Mouse (Mus musculus) layer of hippocampus, adult 11-12 months (tissue): ENCODE measurements around the gene 2700097O09Rik.
"Not testable (repeated sequence)": the region's sequence is repeated elsewhere in the genome, so short reads cannot be mapped to it uniquely, and the experiment has no call there.

ENCODE experiments used
- DNase-seq: peaks from one replicate; pipeline ENCODE4 v3.0.0; 2022; ENCODE audit warnings: low spot score

Gene 2700097O09Rik

DNA sequence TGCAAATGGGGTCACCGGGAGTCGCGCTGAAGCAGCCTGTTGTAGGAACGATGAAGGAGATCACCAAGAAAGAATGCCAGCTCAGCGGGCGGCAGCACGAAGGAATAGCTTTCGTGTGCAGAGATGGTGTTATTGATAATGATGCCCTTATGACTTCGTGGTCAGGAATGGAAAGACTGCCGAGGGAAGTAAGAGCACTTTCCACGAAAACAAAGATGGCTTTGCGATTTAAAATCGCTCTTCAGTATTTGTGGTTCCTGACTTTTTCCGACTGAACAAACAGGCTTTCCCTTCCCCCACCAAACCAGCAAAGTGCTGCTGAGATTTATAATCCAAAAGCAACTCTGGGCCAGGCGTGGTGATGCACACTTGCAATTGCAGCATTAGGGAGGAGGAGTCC, 38.9 kb downstream of the 2700097O09Rik start:
- no peak for DNase-seq

DNA sequence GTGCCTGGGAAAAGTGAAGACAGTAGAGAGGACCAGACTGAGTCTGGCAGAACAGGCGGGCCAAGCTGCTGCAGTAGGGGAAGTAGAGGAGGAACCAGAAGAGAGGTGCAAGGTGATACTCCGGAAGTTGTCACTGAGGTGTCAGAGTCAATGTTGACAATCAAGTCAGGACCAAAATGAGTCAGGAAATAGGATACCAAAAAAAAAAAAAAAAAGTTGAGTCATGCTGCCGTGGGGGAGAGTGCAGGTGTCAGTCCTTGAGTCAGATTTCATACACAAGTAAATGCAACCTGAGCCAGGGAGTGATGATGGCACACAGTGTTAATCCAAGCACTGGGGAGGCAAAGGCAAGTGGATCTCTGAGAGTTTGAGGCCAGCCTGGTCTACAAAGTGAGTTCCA, 52.8 kb downstream of the 2700097O09Rik start:
- no peak for DNase-seq

DNA sequence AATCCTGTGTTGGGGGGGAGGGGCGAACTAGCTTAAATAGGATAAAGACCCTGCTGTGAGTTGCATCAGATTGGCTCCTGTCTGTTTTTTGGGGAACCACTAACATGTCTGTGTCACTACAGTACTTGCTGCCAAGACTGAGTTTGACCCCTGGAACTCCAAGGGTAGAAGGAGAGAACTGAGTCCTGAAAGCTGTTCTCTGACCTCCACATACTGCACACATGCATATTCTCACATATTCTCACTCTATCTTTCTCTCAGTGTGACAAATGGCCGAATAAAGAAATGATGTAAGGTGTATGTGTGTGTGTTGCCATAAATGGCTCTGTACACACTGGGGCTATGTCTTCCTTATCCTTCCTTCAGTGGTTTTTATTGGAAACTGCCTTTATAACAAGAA, 56.6 kb downstream of the 2700097O09Rik start:
- no peak for DNase-seq

DNA sequence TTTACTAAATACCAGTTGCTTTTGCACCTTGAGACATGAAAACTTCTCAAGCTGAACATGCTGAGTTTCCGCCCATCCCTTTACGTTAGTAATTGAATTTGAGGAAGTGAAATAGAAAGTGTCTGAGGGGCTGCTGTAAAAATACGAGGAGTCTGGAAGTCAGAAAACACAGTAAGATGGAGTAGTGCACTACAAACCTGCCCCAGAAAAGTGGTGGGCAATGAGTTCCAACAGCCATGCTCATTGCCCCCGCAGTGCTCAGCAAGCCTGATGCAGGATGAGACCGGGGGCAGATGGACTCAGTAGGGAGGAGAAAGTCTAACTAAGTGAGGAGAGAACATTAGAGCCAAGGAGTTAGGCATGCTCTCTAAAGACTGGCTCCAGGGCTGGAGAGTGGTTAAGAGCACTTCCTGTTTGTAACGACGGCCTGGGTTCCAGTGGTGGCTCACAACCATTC, 60.5 kb downstream of the 2700097O09Rik start:
- DNase-seq = no peak

DNA sequence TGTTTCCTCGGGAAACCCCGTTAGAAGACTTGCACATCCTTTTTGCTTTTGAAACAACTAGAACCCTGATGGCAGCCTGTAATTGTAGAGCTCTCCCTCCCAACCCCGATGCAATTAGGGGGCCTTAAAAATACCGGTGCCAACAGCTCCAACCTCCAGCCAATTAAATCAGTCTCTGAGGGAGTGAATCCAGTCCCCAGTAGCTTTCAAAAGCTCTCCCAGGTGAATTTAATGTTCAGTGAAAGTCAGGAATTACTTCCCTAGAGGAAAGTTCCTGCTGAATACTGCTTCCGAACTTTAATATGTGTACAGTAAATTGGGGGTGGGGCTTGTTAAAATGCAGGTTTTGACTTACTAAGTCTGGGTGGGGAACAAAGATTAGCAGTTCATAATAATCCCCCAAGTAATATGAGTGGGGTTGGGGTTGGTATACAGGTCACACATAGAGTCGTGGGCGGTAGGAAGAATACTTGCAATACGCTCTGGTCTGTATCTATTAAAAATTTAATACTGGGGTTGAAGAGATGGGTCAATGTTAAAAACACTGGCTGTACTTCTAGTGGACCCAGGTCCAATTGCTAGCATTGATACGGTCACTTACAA, 62.7 kb downstream of the 2700097O09Rik start:
- no peak for DNase-seq

DNA sequence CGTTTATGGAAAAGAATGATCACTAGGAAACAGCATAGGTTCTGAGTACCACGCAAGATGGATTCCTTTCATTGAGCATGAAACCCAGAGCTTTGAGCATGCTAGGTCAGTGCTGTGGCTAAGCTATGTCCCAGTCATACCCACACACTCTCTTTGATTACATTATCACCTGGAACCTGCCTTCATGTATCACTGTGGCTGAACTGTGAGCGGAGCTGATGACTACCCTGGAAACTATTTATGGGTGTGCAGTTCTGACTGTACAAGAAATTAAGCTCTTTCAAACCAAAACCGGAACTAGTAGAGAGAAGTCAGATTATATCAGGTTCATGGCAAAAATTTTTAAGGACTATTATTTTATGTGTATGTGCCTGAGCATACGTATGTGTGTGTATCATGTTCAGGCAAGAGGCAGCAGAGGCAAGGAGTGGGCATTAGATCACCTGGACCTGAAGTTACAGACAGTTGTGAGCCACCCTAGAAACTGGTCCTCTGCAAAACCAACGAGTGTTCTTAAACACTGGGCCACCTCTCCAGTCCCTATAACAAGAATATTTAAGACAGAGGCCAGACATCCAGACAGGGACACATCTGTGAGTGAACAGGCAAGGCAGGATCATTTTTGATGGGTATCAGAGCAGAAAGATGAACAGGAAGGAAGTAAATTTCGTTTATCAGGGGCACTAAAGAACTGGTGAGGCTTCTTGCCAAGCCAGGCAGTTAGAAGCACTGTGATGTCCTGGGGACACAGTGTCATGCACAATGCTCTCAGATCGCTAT, 63.4 kb downstream of the 2700097O09Rik start:
- no peak for DNase-seq

DNA sequence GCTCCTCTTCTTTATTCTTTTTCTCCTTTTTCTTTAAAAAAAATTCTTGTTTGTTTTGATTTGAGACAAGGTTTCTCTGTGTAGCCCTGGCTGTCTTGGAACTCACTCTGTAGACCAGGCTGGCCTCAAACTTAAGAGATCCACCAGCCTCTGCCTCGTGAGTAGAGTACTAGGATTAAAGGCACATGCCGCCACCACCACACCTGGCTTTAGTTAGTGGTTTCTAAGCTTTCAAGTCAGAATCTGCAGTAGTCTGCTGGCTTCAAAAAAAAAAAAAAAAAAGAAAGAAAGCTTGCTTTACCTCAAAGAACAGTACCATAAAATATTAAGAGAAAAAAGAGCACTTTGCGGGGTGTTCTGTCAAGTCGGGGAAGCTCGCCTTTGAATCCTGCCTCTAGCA, 64.5 kb downstream of the 2700097O09Rik start:
- DNase-seq = no peak

DNA sequence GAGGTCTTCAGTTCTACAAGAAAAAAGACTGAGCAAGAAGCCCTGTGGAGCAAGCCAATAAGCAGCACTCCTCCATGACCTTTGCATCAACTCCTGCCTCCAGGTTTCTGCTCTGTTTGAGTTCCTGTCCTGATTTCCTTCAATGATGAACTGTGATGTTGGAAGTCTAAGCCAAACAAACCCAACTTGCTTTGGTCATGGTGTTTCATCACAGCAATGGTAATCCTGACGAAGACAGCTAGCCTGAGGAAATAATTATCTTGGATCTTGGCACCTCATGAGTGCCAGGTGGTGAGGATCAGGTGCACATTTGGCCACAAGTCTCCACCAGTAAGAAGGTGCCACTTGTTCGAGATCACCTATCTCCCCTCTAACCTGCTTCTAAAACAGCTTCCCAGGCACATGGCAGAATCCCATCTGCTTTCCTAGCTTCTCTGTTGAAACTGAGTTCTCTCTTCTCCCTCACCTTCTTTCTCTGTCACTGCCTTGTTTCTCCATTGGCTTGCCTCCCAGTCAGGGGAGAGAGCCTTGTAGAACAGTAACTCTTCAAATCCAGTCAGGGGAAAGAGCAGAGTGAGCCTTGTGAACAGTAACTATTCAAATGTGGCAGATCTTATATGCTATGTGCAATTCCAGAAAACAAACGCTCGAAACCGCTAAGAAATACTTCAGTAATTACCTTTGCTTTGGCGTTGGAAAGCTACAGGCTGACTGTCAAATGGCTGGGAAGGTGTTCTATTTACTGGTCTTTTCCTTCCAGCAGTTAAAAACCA, 66.1 kb downstream of the 2700097O09Rik start, which contains the start of gene Baz1a:
Gene Baz1a (minus strand): TSS at position 723 of the 773 bp plus-strand sequence.
- DNase-seq = no peak

DNA sequence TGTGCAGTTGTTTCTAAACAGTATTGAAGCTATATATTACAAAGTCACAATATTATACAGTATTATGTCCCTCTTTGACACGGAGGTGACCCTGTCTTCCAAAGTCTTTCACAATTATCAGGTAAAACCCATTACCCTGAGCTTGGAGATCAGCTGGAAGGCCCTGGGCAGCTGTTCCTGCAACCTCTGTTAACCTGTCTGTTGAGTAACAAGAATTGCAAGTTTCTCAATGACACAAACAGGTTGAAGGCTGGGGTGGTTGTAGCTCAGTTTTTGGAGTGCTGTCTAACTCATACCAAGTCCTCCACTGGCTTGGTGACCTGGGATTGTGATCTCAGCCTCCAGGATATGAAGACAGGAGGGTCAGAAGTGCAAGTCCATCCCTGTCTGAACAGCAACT, 66.9 kb downstream of the 2700097O09Rik start:
- DNase-seq = no peak

DNA sequence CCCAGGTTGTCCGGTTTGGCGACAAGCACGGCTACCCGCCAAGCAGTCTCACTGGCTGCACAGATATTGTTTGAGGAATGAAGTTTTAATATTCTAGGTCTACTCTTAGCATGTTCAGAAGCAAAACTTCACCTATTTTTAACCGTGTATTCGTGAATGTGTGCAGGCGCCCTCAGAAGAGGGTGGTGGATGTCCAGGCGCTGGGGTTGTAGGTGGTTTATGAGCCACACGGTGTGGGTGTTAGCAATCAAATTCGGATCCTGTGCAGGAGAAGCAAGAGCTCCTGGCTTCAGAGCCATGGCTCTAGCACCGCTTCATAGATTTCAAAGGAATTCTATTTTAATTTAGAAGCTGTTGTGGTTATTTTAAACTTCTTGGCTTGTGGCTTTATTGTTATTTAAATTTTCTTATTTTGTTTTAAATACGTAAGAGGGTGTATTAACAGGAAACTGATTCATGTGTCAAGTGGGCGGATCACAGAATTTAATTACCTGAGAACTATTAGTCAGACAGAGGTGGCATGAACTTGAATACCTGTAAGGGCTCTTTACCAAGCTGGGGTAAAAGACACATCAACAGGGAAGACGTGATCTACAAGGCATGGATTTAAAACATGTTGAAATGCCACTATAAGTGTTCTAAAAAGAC, 72.4 kb downstream of the 2700097O09Rik start:
- no peak for DNase-seq

DNA sequence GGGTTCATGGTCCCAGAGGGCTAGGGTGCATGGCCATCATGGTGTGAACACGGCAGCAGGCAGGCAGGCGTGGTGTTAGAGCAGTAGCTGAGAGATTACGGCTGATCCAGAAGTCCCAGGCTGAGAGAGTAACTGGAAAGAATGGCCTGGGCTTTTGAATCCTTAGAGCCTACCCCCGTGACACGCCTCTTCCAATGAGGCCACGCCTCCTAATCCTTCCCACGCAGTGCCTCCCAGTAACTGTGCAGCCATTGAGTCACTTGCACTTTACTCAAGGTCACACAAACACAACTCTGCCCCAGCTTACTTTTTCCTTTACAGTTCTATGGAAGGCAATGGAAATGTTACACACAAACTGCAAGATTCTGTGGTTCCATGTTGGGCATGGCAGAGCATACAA, 73.8 kb downstream of the 2700097O09Rik start:
- no peak for DNase-seq

DNA sequence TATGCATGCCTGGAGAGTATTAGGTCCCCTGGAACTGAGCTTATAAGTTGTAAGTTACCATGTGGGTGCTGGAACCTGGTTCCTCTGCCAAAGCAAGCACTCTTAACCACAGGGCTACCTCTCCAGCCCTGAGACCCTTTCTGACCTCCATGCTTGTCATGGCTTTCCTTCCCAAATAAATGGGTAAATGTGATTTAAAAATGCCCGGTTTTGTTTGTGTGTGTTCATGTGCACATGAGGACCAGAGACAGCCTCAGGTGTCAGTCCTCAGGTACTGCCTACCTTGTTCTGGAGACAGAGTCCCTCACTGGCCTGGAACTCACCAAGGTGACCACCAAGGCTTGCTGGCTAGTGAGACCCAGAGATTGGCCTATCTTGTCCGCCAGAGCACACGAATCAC, 75.5 kb downstream of the 2700097O09Rik start:
- DNase-seq = no peak

DNA sequence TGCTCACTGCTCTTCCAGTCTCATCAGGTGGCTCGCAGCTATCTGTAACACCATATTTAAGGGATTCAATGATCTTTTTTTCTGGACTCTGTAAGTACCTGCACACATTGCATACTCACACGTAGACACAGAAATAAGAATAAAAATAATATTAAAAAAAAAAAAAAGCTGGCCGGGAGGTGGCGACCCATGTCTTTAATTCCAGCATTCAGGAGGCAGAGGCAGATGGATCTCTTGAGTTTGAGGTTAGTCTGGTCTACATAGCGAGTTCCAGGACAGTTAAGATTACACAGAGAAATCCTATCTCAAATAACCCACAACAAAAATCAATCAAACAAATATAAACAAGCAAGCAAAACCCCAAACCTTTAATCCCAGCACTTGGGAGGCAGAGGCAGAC, 76.1 kb downstream of the 2700097O09Rik start:
- no peak for DNase-seq

DNA sequence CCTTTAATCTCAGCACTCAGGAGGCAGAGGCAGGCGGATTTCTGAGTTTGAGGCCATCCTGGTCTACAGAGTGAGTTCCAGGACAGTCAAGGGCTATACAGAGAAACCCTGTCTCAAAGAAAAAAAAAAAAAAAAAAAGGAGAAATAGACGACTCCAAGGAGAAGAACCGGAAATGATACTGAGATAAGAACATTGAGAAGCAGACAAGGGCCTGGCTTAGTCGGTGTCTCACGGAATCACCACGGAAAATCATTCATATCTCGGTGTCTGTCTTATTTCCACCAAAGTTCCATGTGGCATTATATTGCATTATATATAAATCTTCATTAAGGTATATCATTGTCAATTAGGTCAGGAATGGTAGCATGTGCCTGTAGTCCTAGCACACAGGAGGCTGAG, 77.4 kb downstream of the 2700097O09Rik start:
- not testable (repeated sequence) for DNase-seq

DNA sequence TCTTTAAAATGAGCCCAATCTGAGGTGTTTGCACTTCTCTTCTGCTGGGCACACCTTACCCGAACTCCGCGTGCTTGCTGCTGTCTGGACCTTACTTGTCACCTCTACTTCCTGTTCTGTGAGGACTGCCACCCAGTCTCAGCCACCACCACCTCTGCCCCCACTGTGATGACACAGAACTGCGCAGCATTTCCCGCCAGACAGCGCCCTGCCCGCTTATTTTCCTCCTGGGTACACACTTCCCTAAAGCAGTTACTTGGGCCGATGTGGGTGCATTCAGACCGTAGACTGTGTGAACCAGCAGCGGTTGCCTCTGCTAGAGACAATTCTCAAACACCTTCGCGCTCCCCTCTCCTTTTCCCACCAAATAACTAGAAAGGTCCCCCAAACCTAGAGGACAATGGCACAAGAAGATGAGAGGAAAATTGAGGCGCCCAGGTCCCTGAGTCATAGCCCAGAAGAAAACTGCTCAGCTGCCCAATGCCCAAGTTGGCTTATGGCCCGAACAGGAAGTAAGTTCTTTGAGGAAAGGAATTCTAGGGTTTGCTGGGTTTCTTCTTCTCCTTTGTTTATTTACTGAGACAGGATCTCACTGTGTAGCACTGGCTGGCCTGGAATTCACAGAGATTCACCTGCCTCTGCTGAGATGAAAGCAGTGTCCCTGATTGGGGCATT, 80.8 kb downstream of the 2700097O09Rik start:
- DNase-seq = peak; percentile 30

DNA sequence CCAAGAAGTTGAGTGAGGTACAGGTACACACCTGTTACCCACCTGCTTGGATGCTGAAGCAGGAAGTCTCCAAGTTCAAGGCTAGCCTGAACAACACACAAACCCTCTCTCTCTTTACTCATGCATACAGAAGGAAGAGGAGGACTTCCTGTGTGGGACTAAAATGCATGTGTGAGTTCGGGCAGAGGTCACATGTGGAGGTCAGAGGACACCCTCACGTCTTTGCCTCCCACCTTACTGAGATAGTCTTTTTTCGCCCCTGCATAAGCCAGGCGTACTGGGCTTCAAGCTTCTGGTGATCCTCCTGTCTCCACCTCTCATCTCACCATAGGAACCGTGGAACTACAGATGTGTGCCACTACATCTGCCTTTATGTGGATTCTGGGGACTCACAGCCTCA, 81.5 kb downstream of the 2700097O09Rik start:
- DNase-seq = no peak

DNA sequence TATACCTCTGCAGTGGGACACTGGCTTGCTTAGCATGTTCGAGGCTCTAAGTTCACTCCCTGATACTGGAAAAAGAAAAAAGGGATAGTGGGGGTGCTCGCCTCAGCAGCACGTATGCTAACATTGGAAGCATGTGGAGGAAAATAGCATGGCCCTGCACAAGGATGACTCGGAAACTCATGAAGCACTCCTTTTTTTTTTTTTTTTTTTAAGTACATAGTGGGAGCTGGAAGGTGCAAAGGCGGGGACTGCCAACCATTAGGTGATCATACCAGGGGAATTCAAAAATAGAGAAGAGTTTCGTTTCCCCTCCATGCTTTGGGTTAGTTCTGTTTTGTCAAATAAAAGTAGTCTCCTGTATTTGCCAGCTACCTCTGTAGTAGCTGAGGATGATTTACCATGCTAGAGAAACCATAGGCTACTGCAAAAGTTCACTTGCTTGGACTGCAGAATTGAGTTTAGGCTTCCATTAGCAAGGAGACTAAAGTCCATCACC, 82.9 kb downstream of the 2700097O09Rik start:
- no peak for DNase-seq

DNA sequence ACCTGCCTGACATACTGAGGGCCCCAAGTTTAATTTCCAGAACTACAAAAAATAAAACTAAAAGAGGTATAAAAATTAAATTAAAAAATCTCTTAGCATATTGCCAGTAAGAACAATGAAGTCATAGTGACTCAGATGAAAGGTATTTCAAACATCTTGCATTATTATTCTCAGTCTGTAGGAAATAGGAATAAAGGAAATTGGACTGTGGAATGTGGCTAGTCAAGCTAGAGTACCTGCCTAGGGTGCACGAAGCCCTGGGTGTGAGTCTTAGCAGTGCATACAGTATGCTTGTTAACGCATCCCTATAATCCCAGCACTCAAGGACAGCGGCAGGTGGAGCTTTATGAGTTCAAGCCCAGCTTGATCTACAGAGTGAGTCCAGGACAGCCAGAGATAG, 83.9 kb downstream of the 2700097O09Rik start:
- no peak for DNase-seq
